Mouse (Mus musculus) regulatory T cell (primary cell): ENCODE measurements at regions not wholly inside any gene's neighbourhood (a gene's known extent, or its start where the extent isn't known, plus 50 kb on each side); places are given as distances from the start of the nearest gene placed in this dataset.

Experiments used
- in situ Hi-C: fragments of 300-600 bp; cut with MboI, MseI; formaldehyde crosslinking; loops from one replicate; pipeline ENCODE4 v1.15.1; 2025; ENCODE audit warnings: high pct_unique_total_duplicates

- in situ Hi-C loops = loop anchor here (5.0 to 10.0 kb wide), 2 partner anchors 54 to 68 kb away; no protein-coding TSS in a partner anchor
These were observed 386.1 kb upstream of the A1bg start for GRCm38 (mm10) chr15:61308936-61309335.

- in situ Hi-C loops = loop anchor here (10.0 kb wide), 1 partner anchor 50 kb away; no protein-coding TSS in a partner anchor
These were observed 381.7 kb upstream of the A1bg start for GRCm38 (mm10) chr15:61304546-61304945.

GRCm38 (mm10) chr15:61299796-61300195 lies 377.0 kb upstream of the A1bg start:
- in situ Hi-C loops = loop anchor here (10.0 to 25.0 kb wide), 3 partner anchors 45 to 937 kb away; no protein-coding TSS in a partner anchor

GRCm38 (mm10) chr15:61297447-61298208 lies 374.8 kb upstream of the A1bg start:
- in situ Hi-C loops = loop anchor here (10.0 to 25.0 kb wide), 2 partner anchors 663 to 935 kb away; no protein-coding TSS in a partner anchor

- in situ Hi-C loops = loop anchor here (10.0 to 25.0 kb wide), 2 partner anchors 660 to 932 kb away; no protein-coding TSS in a partner anchor
These were observed 371.8 kb upstream of the A1bg start for GRCm38 (mm10) chr15:61294616-61295015.

GRCm38 (mm10) chr15:61294131-61294530 lies 371.3 kb upstream of the A1bg start:
- in situ Hi-C loops = loop anchor here (10.0 to 25.0 kb wide), 2 partner anchors 659 to 932 kb away; no protein-coding TSS in a partner anchor

- in situ Hi-C loops = no loop called here
These were observed 346.0 kb upstream of the A1bg start for GRCm38 (mm10) chr15:61268766-61269165.

- in situ Hi-C loops = loop anchor here (10.0 kb wide), 1 partner anchor 46 kb away; no protein-coding TSS in a partner anchor
These were observed 336.2 kb upstream of the A1bg start for GRCm38 (mm10) chr15:61259047-61259446.

- in situ Hi-C loops = no loop called here
These were observed 321.7 kb upstream of the A1bg start for GRCm38 (mm10) chr15:61244511-61244910.

- in situ Hi-C loops = no loop called here
These were observed 319.4 kb upstream of the A1bg start for GRCm38 (mm10) chr15:61242161-61242681.

GRCm38 (mm10) chr15:61241741-61242140 lies 318.9 kb upstream of the A1bg start:
- in situ Hi-C loops = no loop called here

GRCm38 (mm10) chr15:61240344-61240743 lies 317.5 kb upstream of the A1bg start:
- in situ Hi-C loops = no loop called here

- in situ Hi-C loops = no loop called here
These were observed 316.6 kb upstream of the A1bg start for GRCm38 (mm10) chr15:61239414-61239813.

GRCm38 (mm10) chr15:61238996-61239395 lies 316.2 kb upstream of the A1bg start:
- in situ Hi-C loops = no loop called here

GRCm38 (mm10) chr15:61229579-61229978 lies 306.8 kb upstream of the A1bg start:
- in situ Hi-C loops = no loop called here

GRCm38 (mm10) chr15:61222923-61223322 lies 300.1 kb upstream of the A1bg start:
- in situ Hi-C loops = no loop called here

GRCm38 (mm10) chr15:61210161-61210560 lies 287.3 kb upstream of the A1bg start:
- in situ Hi-C loops = no loop called here

- in situ Hi-C loops = no loop called here
These were observed 267.2 kb upstream of the A1bg start for GRCm38 (mm10) chr15:61189981-61190380.

GRCm38 (mm10) chr15:61189481-61189880 lies 266.7 kb upstream of the A1bg start:
- in situ Hi-C loops = no loop called here

GRCm38 (mm10) chr15:61184597-61184963 lies 261.8 kb upstream of the A1bg start:
- in situ Hi-C loops = no loop called here

- in situ Hi-C loops = no loop called here
These were observed 261.2 kb upstream of the A1bg start for GRCm38 (mm10) chr15:61183751-61184596.

- in situ Hi-C loops = no loop called here
These were observed 260.5 kb upstream of the A1bg start for GRCm38 (mm10) chr15:61183291-61183690.
